9 mouse cellular contexts compared by ENCODE assay signal in the genomic region with DNA sequence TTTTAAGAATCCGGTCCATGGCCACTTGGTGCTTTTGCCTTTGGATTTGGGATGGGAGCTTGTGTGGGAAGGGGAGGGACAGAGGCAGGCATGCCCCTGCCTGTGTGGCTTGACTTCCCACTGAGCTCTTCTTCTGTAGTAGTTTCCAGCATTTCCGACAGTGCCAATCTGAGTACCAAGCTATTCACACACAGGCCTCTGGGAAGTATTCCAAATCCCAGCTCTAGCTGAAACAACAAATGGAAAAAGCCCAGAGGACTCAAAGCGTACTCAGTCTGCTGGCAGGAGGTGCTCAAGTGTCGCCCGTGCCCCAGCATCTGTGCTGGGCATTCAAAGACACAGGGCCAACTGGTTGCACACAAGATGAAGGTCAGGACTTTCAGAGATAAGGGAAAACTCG.
DNase-seq lines count a peak whose midpoint lies in the region; ATAC-seq and TF ChIP-seq lines count a peak whose summit lies in the region.
"Had no signal": no experiment of that assay in that cellular context is flagged by ENCODE, and none has a peak within 500 bp of the region (broad histone marks: within the 10 kb centered on the region; RNA-seq: fewer than 3 reads in every experiment).

No protein-coding gene starts in this region.

- peak; percentile 43 for DNase-seq in heart, adult 8-10 months (ENCODE audit: low spot score)
- DNase-seq in brain, adult 2 months (ENCODE audit: low read depth, low spot score) = peak; percentile 87
- DNase-seq in forebrain, postnatal 0 days = peak; percentile 67
- peak; percentile 36 to 87 for DNase-seq in layer of hippocampus, postnatal 14 days (ENCODE audit: low spot score in 2 of 2)
- no peak for DNase-seq in spleen, postnatal 4 days (ENCODE audit: low spot score in 2 of 2)
- no peak for DNase-seq in urinary bladder, postnatal 14 days (ENCODE audit: low spot score)

- no peak overlapping the region for H3K4me3 ChIP-seq in heart, embryonic 11.5 days (ENCODE audit: low read depth, low read length)
- H3K4me3 ChIP-seq in forebrain, postnatal 0 days (ENCODE audit: low read depth, low read length) = no peak overlapping the region
- H3K4me3 ChIP-seq: embryonic facial prominence, embryonic 13.5 days had no signal

- H3K4me2 ChIP-seq in heart, embryonic 11.5 days = no peak overlapping the region
- no peak overlapping the region for H3K4me2 ChIP-seq in forebrain, postnatal 0 days (ENCODE audit: low read depth)
- H3K4me2 ChIP-seq: embryonic facial prominence, embryonic 13.5 days had no signal

- TF ChIP-seq CTCF in forebrain, postnatal 0 days (IDR thresholded peaks at IDR 0.05; ENCODE audit: low read depth) = no peak

- 68% methylated on average over 6 of the region's 6 CpGs for WGBS in heart, embryonic 11.5 days (ENCODE audit: insufficient replicate concordance)
- WGBS in forebrain, postnatal 0 days = 32% methylated on average over 6 of the region's 6 CpGs

- no peak overlapping the region for H3K9ac ChIP-seq in heart, embryonic 11.5 days (ENCODE audit: low read depth, low read length)
- no peak overlapping the region for H3K9ac ChIP-seq in forebrain, postnatal 0 days
- H3K9ac ChIP-seq: embryonic facial prominence, embryonic 13.5 days had no signal

- no peak overlapping the region for H3K27ac ChIP-seq in heart, embryonic 11.5 days (ENCODE audit: low read depth, low read length)
- H3K27ac ChIP-seq in forebrain, postnatal 0 days (ENCODE audit: low read depth, low read length) = no peak overlapping the region
- H3K27ac ChIP-seq: embryonic facial prominence, embryonic 13.5 days had no signal

- no peaks in the 10 kb centered on the region for H3K36me3 ChIP-seq in heart, embryonic 11.5 days (ENCODE audit: control insufficient read depth, insufficient read depth, low read length)
- H3K36me3 ChIP-seq in forebrain, postnatal 0 days (ENCODE audit: insufficient read depth) = no peaks in the 10 kb centered on the region
- H3K36me3 ChIP-seq: embryonic facial prominence, embryonic 13.5 days had no signal

- no peaks in the 10 kb centered on the region for H3K4me1 ChIP-seq in heart, embryonic 11.5 days (ENCODE audit: control insufficient read depth, insufficient read depth, low read length)
- H3K4me1 ChIP-seq in forebrain, postnatal 0 days (ENCODE audit: insufficient read depth) = 0 out of 2 replicates have a peak, but pooled peaks cover 5% of the 10 kb centered on the region
- H3K4me1 ChIP-seq: embryonic facial prominence, embryonic 13.5 days had no signal

- ATAC-seq in heart, embryonic 11.5 days (replicated peaks; ENCODE audit: insufficient number of reproducible peaks, low FRiP score, low TSS enrichment) = no peak
- ATAC-seq in forebrain, postnatal 0 days = peak; percentile 85
- ATAC-seq in megakaryocyte-erythroid progenitor cell, adult 5-6 weeks (replicated peaks; ENCODE audit: low FRiP score, low TSS enrichment, poor library complexity, severe bottlenecking) = no peak

- no peaks in the 10 kb centered on the region for H3K27me3 ChIP-seq in heart, embryonic 11.5 days (ENCODE audit: control insufficient read depth, insufficient read depth, low read length)
- no peaks in the 10 kb centered on the region for H3K27me3 ChIP-seq in forebrain, postnatal 0 days (ENCODE audit: insufficient read depth, low read length)
- H3K27me3 ChIP-seq: embryonic facial prominence, embryonic 13.5 days had no signal

- no peaks in the 10 kb centered on the region for H3K9me3 ChIP-seq in heart, embryonic 11.5 days (replicated peaks; ENCODE audit: control insufficient read depth, low read length)
- no peaks in the 10 kb centered on the region for H3K9me3 ChIP-seq in forebrain, postnatal 0 days (ENCODE audit: low read length)
- H3K9me3 ChIP-seq: embryonic facial prominence, embryonic 13.5 days had no signal

Comparison
In these comparisons a context has a peak if more than half of its experiments do, and no peak if none do; other contexts are left out.
1. DNase-seq: peak in heart, adult 8-10 months (single experiment), brain, adult 2 months (single experiment), forebrain, postnatal 0 days (single experiment) and layer of hippocampus, postnatal 14 days (2 of 2); none in spleen, postnatal 4 days (0 of 2) and urinary bladder, postnatal 14 days (single experiment).